Mouse (Mus musculus): Measurements from ENCODE around the gene Hand1.

- TF ChIP-seq HCFC1 (IDR thresholded peaks at IDR 0.05; ENCODE audit: low read depth, low read length) (0 out of 2 replicates have a peak, but pooled peaks have one; percentile 10), MEF2A (IDR thresholded peaks at IDR 0.05; ENCODE audit: extremely low read depth, insufficient replicate concordance, low read depth, low read length, poor library complexity, severe bottlenecking) (no peak), POLR2A (IDR thresholded peaks at IDR 0.05; ENCODE audit: control insufficient read depth in 1 of 2, insufficient read depth in 1 of 2, low read depth in 1 of 2, low read length in 2 of 2, poor library complexity in 1 of 2) (no peak), EP300 (IDR thresholded peaks at IDR 0.05; ENCODE audit: low read depth in 1 of 2, low read length in 2 of 2) (no peak)
Observed at GRCm38 (mm10) chr11:57787913-57788312, 44.7 kb downstream of the Hand1 start.
